Mouse (Mus musculus) forebrain, embryonic 12.5 days (tissue): Measurements from ENCODE around the gene Klc2. TPM values are rescaled to one million over a fixed set of nuclear protein-coding genes. Genes with fewer than 3 reads are reported as not detected.

ENCODE experiments used
- ATAC-seq: fragments of 200-750 bp; cut with Nextera tagmentation; 2 replicates; pipeline ENCODE4 v1.8.0; 2017; ENCODE audit warnings: moderate TSS enrichment; ENCODE audit not compliant: low FRiP score
- H3K27ac ChIP-seq: fragments of 300-500 bp; sonication (generic); 2 replicates; pipeline ENCODE4 v1.5.1; 2016; ENCODE audit warnings: mild to moderate bottlenecking
- H3K27me3 ChIP-seq: fragments of 300-500 bp; sonication (generic); 2 replicates; pipeline ENCODE4 v1.6.1; 2016; ENCODE audit warnings: mild to moderate bottlenecking
- H3K36me3 ChIP-seq: fragments of 300-500 bp; sonication (generic); replicated peaks from 2 replicates; pipeline ENCODE4 v1.6.1; 2016; ENCODE audit warnings: mild to moderate bottlenecking
- H3K4me1 ChIP-seq: fragments of 300-500 bp; sonication (generic); 2 replicates; pipeline ENCODE4 v1.6.1; 2016
- H3K4me2 ChIP-seq: fragments of 300-500 bp; sonication (generic); 2 replicates; pipeline ENCODE4 v1.6.1; 2016; ENCODE audit warnings: mild to moderate bottlenecking, moderate library complexity
- H3K4me3 ChIP-seq: fragments of 300-500 bp; sonication (generic); replicated peaks from 2 replicates; pipeline ENCODE4 v1.5.1; 2016; ENCODE audit warnings: mild to moderate bottlenecking
- H3K9ac ChIP-seq: fragments of 300-500 bp; sonication (generic); 2 replicates; pipeline ENCODE4 v1.6.1; 2016; ENCODE audit warnings: mild to moderate bottlenecking
- H3K9me3 ChIP-seq: fragments of 300-500 bp; sonication (generic); 2 replicates; pipeline ENCODE4 v1.6.1; 2016
- WGBS: fragments of 180-500 bp; shearing (Covaris S2); methylation state at CpG from one replicate; pipeline ENCODE4 v1.1.7; 2016; 5-methylcytosine and 5-hydroxymethylcytosine counted together
- polyA plus RNA-seq: library from polyadenylated mRNA; unstranded; fragments of >200 nt; fragmentation: Nextera tagmentation; extraction: Ambion mirVana; gene quantifications from 2 replicates; pipeline ENCODE4 v1.2.1, GENCODE M21; 2016

Klc2 gene
- polyA plus RNA-seq, 1 experiment from 2014 or later, result 46.0 TPM

DNA sequence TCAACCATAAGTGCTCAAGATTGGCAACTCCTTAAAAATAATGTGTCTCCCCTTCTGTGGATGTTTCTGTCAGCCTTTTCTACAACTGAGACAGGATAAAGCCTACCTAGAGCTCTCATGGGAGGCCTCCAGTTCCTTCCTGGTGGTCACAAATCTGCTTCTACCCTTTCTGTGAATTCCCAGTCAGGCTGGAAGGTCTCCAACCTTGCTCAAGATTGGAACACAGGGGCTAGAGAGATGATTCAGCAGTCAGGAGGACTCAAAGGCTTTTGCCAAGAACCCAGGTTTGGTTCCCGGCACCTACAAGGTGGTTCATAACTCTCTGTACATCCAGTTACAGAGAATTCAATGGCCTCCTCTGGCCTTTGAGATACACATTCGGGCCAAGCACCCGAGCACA, 4.9 kb upstream of the Klc2 start:
- Histone ChIP-seq H3K4me3 (no peak overlapping the region), H3K9ac (no peak overlapping the region), H3K36me3 (no peaks in the 10 kb centered on the region), H3K27me3 (peaks cover 11% of the 10 kb centered on the region), H3K4me1 (peaks cover 7% of the 10 kb centered on the region), H3K9me3 (no peaks in the 10 kb centered on the region), H3K4me2 (no peak overlapping the region), H3K27ac (no peak overlapping the region)
- WGBS, result 89% methylated on average over 3 of the region's 3 CpGs
- no peak for ATAC-seq

DNA sequence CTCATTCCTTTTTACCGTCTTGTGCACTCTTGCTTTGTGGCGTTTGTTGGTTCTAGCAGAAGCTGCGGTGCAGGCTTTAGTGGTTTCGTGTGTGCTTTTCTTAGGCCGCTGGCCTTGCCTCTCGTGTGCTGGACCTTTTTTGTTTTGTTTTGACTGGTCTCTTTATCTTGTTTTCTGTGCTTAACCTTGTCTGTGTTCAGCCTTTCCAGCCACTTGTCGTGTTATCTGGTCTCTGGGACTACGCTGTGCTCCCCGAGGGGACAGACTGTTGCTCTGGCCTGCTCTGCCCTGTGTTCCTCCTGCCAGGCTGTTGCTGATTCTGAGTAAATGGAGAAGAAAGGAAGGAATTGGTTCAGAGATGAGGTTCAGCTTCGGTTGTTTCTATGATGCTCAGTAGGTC, 4.1 kb upstream of the Klc2 start:
- no peak overlapping the region for H3K4me3 ChIP-seq
- no peaks in the 10 kb centered on the region for H3K36me3 ChIP-seq
- no peaks in the 10 kb centered on the region for H3K9me3 ChIP-seq
- no peak for ATAC-seq
- H3K4me2 ChIP-seq, result no peak overlapping the region
- peaks cover 11% of the 10 kb centered on the region for H3K27me3 ChIP-seq
- WGBS, result 66% methylated on average over 10 of the region's 10 CpGs
- H3K27ac ChIP-seq, result no peak overlapping the region
- peaks cover 7% of the 10 kb centered on the region for H3K4me1 ChIP-seq
- H3K9ac ChIP-seq, result no peak overlapping the region

GRCm38 (mm10) chr19:5117494-5118383, 621 bp downstream of the Klc2 start:
- Histone ChIP-seq H3K4me3 (peak overlapping the region; percentile 91), H3K4me2 (peak overlapping the region; percentile 89), H3K27me3 (peaks cover 11% of the 10 kb centered on the region), H3K9ac (peak overlapping the region; percentile 89), H3K36me3 (peaks cover 15% of the 10 kb centered on the region), H3K27ac (peak overlapping the region; percentile 89), H3K9me3 (no peaks in the 10 kb centered on the region), H3K4me1 (peaks cover 19% of the 10 kb centered on the region)
- ATAC-seq, result peak; percentile 93
- under 1% methylated on average over 82 of the region's 83 CpGs for WGBS

DNA sequence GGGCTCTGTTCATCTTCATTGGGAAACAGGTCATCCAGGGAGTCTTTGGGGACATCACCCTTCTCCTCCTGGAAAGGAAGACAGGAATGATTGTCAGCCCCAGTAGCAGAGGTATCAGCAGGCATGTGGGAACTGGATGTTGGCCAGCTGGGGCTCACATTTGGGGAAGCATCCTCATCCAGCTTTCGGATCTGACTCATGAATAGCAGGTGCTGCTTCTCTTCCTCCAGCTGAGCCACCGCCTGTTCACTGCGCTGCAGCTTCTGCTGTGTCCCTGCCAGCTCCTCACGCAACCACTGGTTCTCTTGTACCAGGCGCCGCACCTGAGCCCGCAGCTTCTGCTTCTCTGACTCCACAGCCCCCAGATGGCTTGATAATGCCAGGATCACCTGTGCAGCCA, 4.6 kb downstream of the Klc2 start:
- Histone ChIP-seq H3K4me3 (no peak overlapping the region), H3K27ac (no peak overlapping the region), H3K36me3 (peaks cover 54% of the 10 kb centered on the region), H3K4me2 (no peak overlapping the region), H3K9ac (no peak overlapping the region), H3K9me3 (no peaks in the 10 kb centered on the region), H3K27me3 (peaks cover under 1% of the 10 kb centered on the region; the same call in 1 of the 2 replicates), H3K4me1 (peaks cover 16% of the 10 kb centered on the region)
- ATAC-seq, result no peak
- WGBS, result 95% methylated on average over 7 of the region's 7 CpGs

DNA sequence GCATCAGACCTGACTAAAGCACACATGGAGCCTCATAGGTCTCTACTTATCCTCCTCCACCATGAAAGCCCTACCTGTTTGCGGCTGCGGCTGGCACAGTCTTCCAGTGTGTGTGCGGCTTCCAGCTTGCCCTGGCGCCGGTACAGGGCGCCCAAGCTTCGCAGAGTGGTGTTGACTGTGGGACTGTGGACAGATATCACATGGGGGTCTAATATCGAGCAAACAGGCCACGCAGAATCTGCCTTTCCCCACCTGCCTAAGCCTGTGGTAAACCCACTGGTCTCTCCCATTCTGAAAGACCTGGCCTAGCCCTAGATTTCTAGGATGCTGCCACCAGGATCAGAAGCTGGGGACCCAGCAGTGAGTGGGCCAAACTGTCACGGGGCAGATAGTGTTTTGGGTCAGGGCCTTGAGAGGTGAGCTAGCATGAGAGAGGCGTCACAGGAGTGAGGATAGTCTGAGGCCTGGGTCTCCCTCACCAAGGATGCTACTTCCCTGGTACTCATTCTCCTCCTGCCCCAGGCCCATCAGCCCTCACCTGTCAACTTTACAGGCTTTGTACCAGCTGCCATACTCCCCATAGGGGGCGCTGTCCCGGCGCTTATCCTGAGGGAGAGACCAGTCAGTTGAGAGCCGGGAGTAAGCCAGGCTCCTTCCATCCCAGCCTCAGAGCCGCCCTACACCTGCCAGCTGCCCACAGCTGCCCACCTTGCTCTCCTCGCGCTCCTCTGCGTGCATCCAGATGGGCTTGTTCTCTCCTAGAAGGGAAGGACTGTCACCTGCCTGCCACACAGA, 8.5 kb downstream of the Klc2 start:
- WGBS, result 69% methylated on average over 19 of the region's 19 CpGs
- no peak overlapping the region for H3K4me2 ChIP-seq
- H3K4me1 ChIP-seq, result peaks cover 21% of the 10 kb centered on the region
- peaks cover 70% of the 10 kb centered on the region for H3K36me3 ChIP-seq
- H3K9ac ChIP-seq, result no peak overlapping the region
- H3K27ac ChIP-seq, result no peak overlapping the region
- H3K9me3 ChIP-seq, result no peaks in the 10 kb centered on the region
- no peak overlapping the region for H3K4me3 ChIP-seq
- no peak for ATAC-seq
- H3K27me3 ChIP-seq, result no peaks in the 10 kb centered on the region

GRCm38 (mm10) chr19:5108702-5109101, 9.7 kb downstream of the Klc2 start:
- Histone ChIP-seq H3K9me3 (no peaks in the 10 kb centered on the region), H3K4me3 (no peak overlapping the region), H3K27ac (no peak overlapping the region), H3K4me2 (no peak overlapping the region), H3K4me1 (peaks cover 21% of the 10 kb centered on the region), H3K27me3 (no peaks in the 10 kb centered on the region), H3K9ac (no peak overlapping the region), H3K36me3 (peaks cover 76% of the 10 kb centered on the region)
- no peak for ATAC-seq
- WGBS, result 60% methylated on average over 4 of the region's 4 CpGs

GRCm38 (mm10) chr19:5108271-5108575, 10.1 kb downstream of the Klc2 start:
- ATAC-seq, result no peak
- H3K4me3 ChIP-seq, result no peak overlapping the region
- 38% methylated on average over 5 of the region's 5 CpGs for WGBS

DNA sequence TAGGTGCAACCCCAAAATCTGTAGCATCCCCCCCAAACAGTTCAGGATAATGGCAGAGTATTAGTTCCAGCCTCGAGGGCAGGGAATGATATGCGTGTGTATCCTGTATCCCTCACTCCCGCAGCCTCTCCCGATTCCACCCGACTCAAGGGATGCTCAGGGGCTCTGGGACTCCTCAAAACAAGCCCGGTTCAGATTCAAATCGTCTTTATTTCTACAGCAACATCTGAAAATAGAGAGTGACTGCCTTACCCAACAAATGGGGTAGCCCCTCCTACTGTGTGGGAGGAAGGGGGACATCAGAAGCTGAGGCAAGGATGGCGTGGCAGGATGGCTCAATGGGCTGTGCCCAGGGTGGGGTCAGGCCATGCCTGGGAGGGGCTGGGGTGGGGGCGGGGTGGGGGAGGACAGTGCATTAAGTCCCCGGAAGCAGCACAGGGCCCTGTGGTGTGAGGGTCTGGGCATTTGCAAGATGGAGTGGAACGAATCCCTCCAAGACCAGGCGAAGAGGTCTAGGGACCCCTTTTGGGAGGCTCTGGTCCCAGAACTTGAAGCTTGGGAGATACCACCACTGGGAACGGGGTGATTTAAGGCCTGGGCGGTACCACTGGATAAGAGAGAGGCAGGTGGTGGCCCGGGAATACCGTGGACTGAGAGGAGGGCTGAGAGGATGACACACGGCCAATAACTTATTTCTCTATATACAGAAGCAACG, 10.6 kb downstream of the Klc2 start:
- peak; percentile 12 for ATAC-seq
- Histone ChIP-seq H3K9ac (no peak overlapping the region; the same call in 1 of the 2 replicates), H3K36me3 (peaks cover 76% of the 10 kb centered on the region), H3K4me1 (peaks cover 21% of the 10 kb centered on the region), H3K4me2 (no peak overlapping the region), H3K27ac (no peak overlapping the region), H3K9me3 (no peaks in the 10 kb centered on the region), H3K27me3 (no peaks in the 10 kb centered on the region), H3K4me3 (no peak overlapping the region; the same call in 1 of the 2 replicates)
- 75% methylated on average over 18 of the region's 18 CpGs for WGBS

More at GRCm38 (mm10) chr19:5108271-5108575, 10.1 kb downstream of the Klc2 start:
- H3K36me3 ChIP-seq, result peaks cover 76% of the 10 kb centered on the region
- H3K9ac ChIP-seq, result no peak overlapping the region
- no peak overlapping the region for H3K27ac ChIP-seq
- no peak overlapping the region for H3K4me2 ChIP-seq
- H3K4me1 ChIP-seq, result peaks cover 21% of the 10 kb centered on the region
- H3K27me3 ChIP-seq, result no peaks in the 10 kb centered on the region
- no peaks in the 10 kb centered on the region for H3K9me3 ChIP-seq

- no peaks in the 10 kb centered on the region for H3K9me3 ChIP-seq
- peak; percentile 95 for ATAC-seq
- peaks cover 76% of the 10 kb centered on the region for H3K36me3 ChIP-seq
- H3K9ac ChIP-seq, result peak within 1 kb of the TSS; percentile 93
- peak within 1 kb of the TSS; percentile 76 for H3K4me3 ChIP-seq
- peak within 1 kb of the TSS; percentile 89 for H3K4me2 ChIP-seq
- peak within 1 kb of the TSS; percentile 96 for H3K27ac ChIP-seq
- peaks cover 21% of the 10 kb centered on the region for H3K4me1 ChIP-seq
- H3K27me3 ChIP-seq, result no peaks in the 10 kb centered on the region
- WGBS, result 0% methylated on average over 45 of the region's 46 CpGs
These were observed 11.6 kb downstream of the Klc2 start, which contains the start of gene Rab1b for GRCm38 (mm10) chr19:5106731-5107191. Gene Rab1b (minus strand): TSS chr19:5107072.

DNA sequence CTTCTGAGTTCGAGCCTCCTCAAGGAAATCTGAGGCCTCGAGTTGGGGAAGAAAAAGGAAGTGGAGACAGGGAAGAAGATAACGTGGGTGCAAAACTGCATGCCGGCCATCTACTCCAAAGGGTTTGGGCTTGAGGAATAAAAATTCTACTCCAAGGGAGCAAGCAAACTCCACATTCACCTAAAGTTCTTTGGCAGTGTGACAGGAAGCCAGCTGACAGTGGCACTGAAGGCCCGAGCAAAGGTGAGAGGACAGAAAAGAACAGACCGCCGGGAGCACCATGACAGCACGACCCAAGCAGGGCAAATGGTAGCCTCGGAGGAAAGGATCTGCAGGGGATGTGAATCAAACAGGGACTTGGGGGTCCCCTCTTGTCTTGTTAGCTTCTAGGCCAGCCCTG, 12.3 kb downstream of the Klc2 start:
- WGBS, result 30% methylated on average over 9 of the region's 9 CpGs
- H3K27ac ChIP-seq, result peak overlapping the region; percentile 96
- H3K4me2 ChIP-seq, result peak overlapping the region; percentile 89
- H3K9ac ChIP-seq, result peak overlapping the region; percentile 93
- H3K27me3 ChIP-seq, result no peaks in the 10 kb centered on the region
- H3K4me3 ChIP-seq, result peak overlapping the region; percentile 76
- H3K9me3 ChIP-seq, result no peaks in the 10 kb centered on the region
- H3K36me3 ChIP-seq, result peaks cover 76% of the 10 kb centered on the region
- H3K4me1 ChIP-seq, result peaks cover 21% of the 10 kb centered on the region
- ATAC-seq, result no peak

GRCm38 (mm10) chr19:5098363-5099143, 19.8 kb downstream of the Klc2 start, which contains the start of gene Cnih2:
Gene Cnih2 (minus strand): TSS chr19:5098521.
- H3K9ac ChIP-seq, result peak within 1 kb of the TSS; percentile 96
- H3K4me1 ChIP-seq, result peaks cover 63% of the 10 kb centered on the region
- no peaks in the 10 kb centered on the region for H3K9me3 ChIP-seq
- ATAC-seq, result peak; percentile 72
- peak within 1 kb of the TSS; percentile 79 for H3K4me3 ChIP-seq
- no peaks in the 10 kb centered on the region for H3K27me3 ChIP-seq
- peak within 1 kb of the TSS; percentile 96 for H3K4me2 ChIP-seq
- peaks cover 48% of the 10 kb centered on the region for H3K36me3 ChIP-seq
- peak within 1 kb of the TSS; percentile 91 for H3K27ac ChIP-seq
- WGBS, result 2% methylated on average over 45 of the region's 48 CpGs
